Mouse (Mus musculus): ENCODE measurements around the gene Dbnl. TPM values are rescaled to one million over a fixed set of nuclear protein-coding genes. Genes with fewer than 3 reads are reported as not detected.
A peak's percentile ranks its signal among the peaks of the same experiment; 100 is the strongest.

Gene Dbnl
- polyA plus RNA-seq, 1 experiment from 2014 or later = 126 TPM

DNA sequence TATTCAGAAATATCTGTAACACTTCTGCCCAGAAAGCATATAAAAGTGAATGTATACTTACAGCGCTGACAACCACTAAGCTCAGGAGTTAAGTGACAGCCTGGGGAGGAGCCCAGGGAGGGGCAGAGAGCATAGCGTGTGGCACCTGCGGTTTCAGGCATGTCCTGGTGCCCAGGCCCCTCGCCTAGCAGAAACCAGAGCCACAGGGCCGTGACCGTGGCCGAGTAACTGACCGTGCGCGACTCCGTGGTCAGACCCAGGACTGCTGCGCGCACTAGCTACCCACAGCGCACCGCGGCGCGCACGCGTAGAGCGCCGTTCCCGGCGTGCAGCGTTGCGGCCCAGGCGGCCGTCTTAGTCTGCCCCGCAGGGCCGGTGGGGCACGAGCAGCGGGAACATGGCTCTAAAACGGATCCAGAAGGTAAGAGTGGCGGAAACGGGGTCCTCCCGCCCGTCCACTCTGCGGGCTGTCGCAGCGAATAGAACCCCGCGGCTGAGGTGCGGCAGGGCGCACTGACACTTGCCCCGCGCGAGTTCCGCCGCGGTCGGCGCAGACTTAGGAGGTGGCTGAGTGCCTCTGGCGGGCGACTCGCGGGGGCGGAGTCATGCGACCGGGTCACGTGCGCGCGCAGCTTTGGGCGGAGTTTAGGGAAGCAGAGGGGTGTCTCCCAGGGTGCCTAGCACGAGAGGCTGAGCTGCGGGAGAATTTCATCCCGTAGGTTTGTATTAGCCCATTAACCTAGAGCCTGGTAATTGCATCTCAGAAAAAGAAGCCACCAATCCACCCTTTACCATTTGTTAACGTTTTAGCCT, 26.3 kb upstream of the Dbnl start, which contains the start of gene Urgcp:
Gene Urgcp, minus strand, starts transcription at position 557 of the 813 bp plus-strand sequence.
- ATAC-seq (replicated peaks; ENCODE audit: low FRiP score, low TSS enrichment, low read depth) (peak; percentile 99), DNase-seq (ENCODE audit: low spot score) (peak; percentile 100)
- H3K4me2 ChIP-seq (ENCODE audit: low read length) = peak within 1 kb of the TSS; percentile 89
- no peaks in the 10 kb centered on the region for H3K9me3 ChIP-seq (ENCODE audit: control insufficient read depth, low read length)
- H3K9ac ChIP-seq (ENCODE audit: low read length) = peak within 1 kb of the TSS; percentile 87
- H3K27ac ChIP-seq (ENCODE audit: low read depth) = peak within 1 kb of the TSS; percentile 93
- peak within 1 kb of the TSS; percentile 91 for H3K4me3 ChIP-seq (ENCODE audit: low read depth, low read length)
- no peaks in the 10 kb centered on the region for H3K27me3 ChIP-seq (replicated peaks; ENCODE audit: control insufficient read depth, insufficient read depth, low read length)
- WGBS = under 1% methylated on average over 67 of the region's 68 CpGs
- no peaks in the 10 kb centered on the region for H3K36me3 ChIP-seq (ENCODE audit: control insufficient read depth, insufficient read depth, low read length)
- H3K4me1 ChIP-seq (replicated peaks; ENCODE audit: control insufficient read depth, insufficient read depth, low read length) = peaks cover 2% of the 10 kb centered on the region; the same call in 1 of the 2 replicates

DNA sequence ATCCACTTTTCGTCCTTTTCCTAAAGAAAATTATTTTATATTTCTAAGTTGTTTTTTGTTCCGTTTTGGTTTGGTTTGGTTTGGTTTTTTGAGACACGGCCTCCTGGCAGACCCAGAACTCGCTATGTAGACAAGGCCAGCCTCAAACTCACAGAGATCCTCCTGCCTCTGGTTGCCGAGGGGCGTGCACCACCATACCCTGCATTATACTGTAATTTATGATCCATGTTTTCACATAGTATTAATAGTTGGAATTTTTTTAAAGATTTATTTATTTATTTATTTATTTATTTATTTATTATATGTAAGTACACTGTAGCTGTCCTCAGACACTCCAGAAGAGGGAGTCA, 25.7 kb upstream of the Dbnl start:
- Histone ChIP-seq H3K4me1 (replicated peaks; ENCODE audit: control insufficient read depth, insufficient read depth, low read length) (peaks cover 1% of the 10 kb centered on the region; the same call in 1 of the 2 replicates), H3K36me3 (ENCODE audit: control insufficient read depth, insufficient read depth, low read length) (no peaks in the 10 kb centered on the region), H3K4me2 (ENCODE audit: low read length) (peak overlapping the region; percentile 89), H3K9ac (ENCODE audit: low read length) (peak overlapping the region; percentile 87), H3K27ac (ENCODE audit: low read depth) (peak overlapping the region; percentile 93; the same call in 1 of the 2 replicates), H3K4me3 (ENCODE audit: low read depth, low read length) (peak overlapping the region; percentile 91), H3K27me3 (replicated peaks; ENCODE audit: control insufficient read depth, insufficient read depth, low read length) (no peaks in the 10 kb centered on the region), H3K9me3 (ENCODE audit: control insufficient read depth, low read length) (no peaks in the 10 kb centered on the region)
- WGBS = 13% methylated on average over 6 of the region's 6 CpGs
- DNase-seq (ENCODE audit: low spot score) (peak; percentile 61), ATAC-seq (replicated peaks; ENCODE audit: low FRiP score, low TSS enrichment, low read depth) (no peak; the same call in 1 of the 2 replicates)

GRCm38 (mm10) chr11:5766019-5766418, 22.3 kb upstream of the Dbnl start:
- H3K9me3 ChIP-seq (ENCODE audit: control insufficient read depth, low read length) = no peaks in the 10 kb centered on the region
- no peak for DNase-seq (ENCODE audit: low spot score)
- no peak overlapping the region for H3K4me2 ChIP-seq (ENCODE audit: low read length)
- 86% methylated on average over 6 of the region's 6 CpGs for WGBS
- H3K36me3 ChIP-seq (ENCODE audit: control insufficient read depth, insufficient read depth, low read length) = peaks cover 3% of the 10 kb centered on the region; the same call in 1 of the 2 replicates
- no peaks in the 10 kb centered on the region for H3K4me1 ChIP-seq (replicated peaks; ENCODE audit: control insufficient read depth, insufficient read depth, low read length)
- no peak overlapping the region for H3K27ac ChIP-seq (ENCODE audit: low read depth)
- no peak overlapping the region for H3K4me3 ChIP-seq (ENCODE audit: low read depth, low read length)
- ATAC-seq (replicated peaks; ENCODE audit: low FRiP score, low TSS enrichment, low read depth) = no peak
- H3K9ac ChIP-seq (ENCODE audit: low read length) = no peak overlapping the region
- no peaks in the 10 kb centered on the region for H3K27me3 ChIP-seq (replicated peaks; ENCODE audit: control insufficient read depth, insufficient read depth, low read length)

DNA sequence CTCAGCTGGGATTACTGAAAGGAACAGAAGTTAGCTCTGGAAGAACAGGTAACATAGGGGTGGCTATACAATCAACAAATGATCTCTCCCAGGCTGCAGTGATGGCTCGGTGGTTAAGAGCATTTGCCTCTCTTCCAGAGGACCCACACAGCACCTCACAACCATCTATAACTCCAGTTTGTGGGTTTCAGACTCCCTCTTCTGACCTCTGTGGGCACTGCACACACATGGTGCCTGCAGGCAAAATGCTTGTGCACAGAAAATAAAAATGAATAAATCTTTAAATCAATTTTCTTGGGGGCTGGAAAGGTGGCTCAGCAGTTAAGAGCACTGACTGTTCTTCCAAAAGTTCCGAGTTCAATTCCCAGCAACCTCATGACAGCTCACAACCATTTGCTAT, 9.8 kb upstream of the Dbnl start:
- Histone ChIP-seq H3K27ac (ENCODE audit: low read depth) (no peak overlapping the region), H3K36me3 (ENCODE audit: control insufficient read depth, insufficient read depth, low read length) (peaks cover 7% of the 10 kb centered on the region; the same call in 1 of the 2 replicates), H3K4me2 (ENCODE audit: low read length) (no peak overlapping the region), H3K9me3 (ENCODE audit: control insufficient read depth, low read length) (no peaks in the 10 kb centered on the region), H3K9ac (ENCODE audit: low read length) (no peak overlapping the region), H3K27me3 (replicated peaks; ENCODE audit: control insufficient read depth, insufficient read depth, low read length) (no peaks in the 10 kb centered on the region), H3K4me3 (ENCODE audit: low read depth, low read length) (no peak overlapping the region), H3K4me1 (replicated peaks; ENCODE audit: control insufficient read depth, insufficient read depth, low read length) (no peaks in the 10 kb centered on the region)
- ATAC-seq (replicated peaks; ENCODE audit: low FRiP score, low TSS enrichment, low read depth) (no peak), DNase-seq (ENCODE audit: low spot score) (no peak)
- 76% methylated on average over 2 of the region's 2 CpGs for WGBS

GRCm38 (mm10) chr11:5780035-5780499, 8.2 kb upstream of the Dbnl start:
- Histone ChIP-seq H3K4me3 (ENCODE audit: low read depth, low read length) (no peak overlapping the region), H3K4me1 (replicated peaks; ENCODE audit: control insufficient read depth, insufficient read depth, low read length) (no peaks in the 10 kb centered on the region), H3K36me3 (ENCODE audit: control insufficient read depth, insufficient read depth, low read length) (peaks cover 7% of the 10 kb centered on the region; the same call in 1 of the 2 replicates), H3K4me2 (ENCODE audit: low read length) (no peak overlapping the region), H3K27me3 (replicated peaks; ENCODE audit: control insufficient read depth, insufficient read depth, low read length) (no peaks in the 10 kb centered on the region), H3K9ac (ENCODE audit: low read length) (no peak overlapping the region), H3K27ac (ENCODE audit: low read depth) (no peak overlapping the region), H3K9me3 (ENCODE audit: control insufficient read depth, low read length) (no peaks in the 10 kb centered on the region)
- WGBS = 92% methylated on average over 6 of the region's 6 CpGs
- no peak for DNase-seq (ENCODE audit: low spot score)
- no peak for ATAC-seq (replicated peaks; ENCODE audit: low FRiP score, low TSS enrichment, low read depth)

- Histone ChIP-seq H3K4me1 (replicated peaks; ENCODE audit: control insufficient read depth, insufficient read depth, low read length) (peaks cover under 1% of the 10 kb centered on the region), H3K9me3 (ENCODE audit: control insufficient read depth, low read length) (no peaks in the 10 kb centered on the region), H3K27me3 (replicated peaks; ENCODE audit: control insufficient read depth, insufficient read depth, low read length) (no peaks in the 10 kb centered on the region), H3K27ac (ENCODE audit: low read depth) (no peak overlapping the region), H3K4me3 (ENCODE audit: low read depth, low read length) (no peak overlapping the region), H3K4me2 (ENCODE audit: low read length) (no peak overlapping the region), H3K36me3 (ENCODE audit: control insufficient read depth, insufficient read depth, low read length) (peaks cover 7% of the 10 kb centered on the region; the same call in 1 of the 2 replicates), H3K9ac (ENCODE audit: low read length) (no peak overlapping the region)
- 59% methylated on average over 8 of the region's 8 CpGs for WGBS
- DNase-seq (ENCODE audit: low spot score) (peak; percentile 64), ATAC-seq (replicated peaks; ENCODE audit: low FRiP score, low TSS enrichment, low read depth) (peak; percentile 61)
Measured at GRCm38 (mm10) chr11:5782199-5782944, 5.9 kb upstream of the Dbnl start.

- Histone ChIP-seq H3K4me3 (ENCODE audit: low read depth, low read length) (no peak overlapping the region), H3K27me3 (replicated peaks; ENCODE audit: control insufficient read depth, insufficient read depth, low read length) (no peaks in the 10 kb centered on the region), H3K4me2 (ENCODE audit: low read length) (no peak overlapping the region), H3K36me3 (ENCODE audit: control insufficient read depth, insufficient read depth, low read length) (peaks cover 10% of the 10 kb centered on the region), H3K4me1 (replicated peaks; ENCODE audit: control insufficient read depth, insufficient read depth, low read length) (peaks cover 18% of the 10 kb centered on the region), H3K9ac (ENCODE audit: low read length) (no peak overlapping the region), H3K9me3 (ENCODE audit: control insufficient read depth, low read length) (no peaks in the 10 kb centered on the region), H3K27ac (ENCODE audit: low read depth) (no peak overlapping the region)
- DNase-seq (ENCODE audit: low spot score) (no peak), ATAC-seq (replicated peaks; ENCODE audit: low FRiP score, low TSS enrichment, low read depth) (no peak)
Measured at GRCm38 (mm10) chr11:5785732-5786131, 2.6 kb upstream of the Dbnl start.

DNA sequence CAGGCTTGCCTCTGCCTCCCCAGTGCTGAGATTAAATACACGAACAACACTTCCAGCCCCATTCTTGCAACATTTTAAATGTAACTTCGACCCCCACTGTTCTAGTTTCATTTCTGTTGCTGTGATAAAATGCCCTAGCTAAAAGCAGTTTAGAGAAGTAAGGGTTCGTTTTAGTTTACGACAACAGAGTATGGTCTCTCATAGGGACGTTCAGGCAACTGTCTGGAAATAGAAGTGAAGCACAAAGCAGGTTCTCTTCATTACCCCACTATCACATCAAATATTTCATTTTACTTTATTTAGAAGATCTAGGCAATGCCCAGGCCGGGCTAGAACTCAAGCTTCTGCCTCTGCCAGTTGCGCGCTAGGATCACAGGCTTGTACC, 625 bp upstream of the Dbnl start:
- WGBS = 33% methylated on average over 8 of the region's 8 CpGs
- ATAC-seq (replicated peaks; ENCODE audit: low FRiP score, low TSS enrichment, low read depth) (no peak), DNase-seq (ENCODE audit: low spot score) (no peak)
- Histone ChIP-seq H3K36me3 (ENCODE audit: control insufficient read depth, insufficient read depth, low read length) (peaks cover 21% of the 10 kb centered on the region), H3K27me3 (replicated peaks; ENCODE audit: control insufficient read depth, insufficient read depth, low read length) (no peaks in the 10 kb centered on the region), H3K4me2 (ENCODE audit: low read length) (peak overlapping the region; percentile 97), H3K9ac (ENCODE audit: low read length) (peak overlapping the region; percentile 84), H3K27ac (ENCODE audit: low read depth) (peak overlapping the region; percentile 93), H3K9me3 (ENCODE audit: control insufficient read depth, low read length) (no peaks in the 10 kb centered on the region), H3K4me1 (replicated peaks; ENCODE audit: control insufficient read depth, insufficient read depth, low read length) (peaks cover 18% of the 10 kb centered on the region), H3K4me3 (ENCODE audit: low read depth, low read length) (peak overlapping the region; percentile 80)

Measured in intestine, embryonic 14.5 days (tissue).